Mouse (Mus musculus): ENCODE data around the gene Ppp2r2d.

Gene Ppp2r2d

GRCm38 (mm10) chr7:138928456-138928855, 82.6 kb downstream of the Ppp2r2d start:
- DNase-seq, result no peak
